Mouse (Mus musculus) small intestine, adult 2 months (tissue): ENCODE data around the gene Cmtm6. TPM values are rescaled to one million over a fixed set of nuclear protein-coding genes. Genes with fewer than 3 reads are reported as not detected.

Experiments
- H3K27ac ChIP-seq: fragments of 200-500 bp; 2 replicates; pipeline ENCODE4 v1.5.1; 2012; ENCODE audit warnings: low read depth, low read length, control low read depth, inconsistent platforms; ENCODE audit not compliant: insufficient read depth
- H3K27me3 ChIP-seq: fragments of 200-500 bp; 2 replicates; pipeline ENCODE4 v1.6.1; 2012; ENCODE audit warnings: mild to moderate bottlenecking, moderate library complexity, low read length, inconsistent platforms; ENCODE audit not compliant: control insufficient read depth, insufficient read depth
- H3K36me3 ChIP-seq: fragments of 200-500 bp; 2 replicates; pipeline ENCODE4 v1.6.1; 2012; ENCODE audit warnings: mild to moderate bottlenecking, low read length, control low read depth, inconsistent platforms; ENCODE audit not compliant: control insufficient read depth, insufficient read depth
- H3K4me1 ChIP-seq: fragments of 200-500 bp; 2 replicates; pipeline ENCODE4 v1.6.1; 2012; ENCODE audit warnings: low read length, inconsistent platforms, mixed read lengths; ENCODE audit not compliant: control insufficient read depth, insufficient read depth, insufficient read length
- H3K4me3 ChIP-seq: fragments of 200-500 bp; 2 replicates; pipeline ENCODE4 v1.5.1; 2012; ENCODE audit warnings: low read depth, mild to moderate bottlenecking, control low read depth, inconsistent platforms, low read length, moderate library complexity
- CTCF ChIP-seq: fragments of 200-500 bp; IDR thresholded peaks from 2 replicates; pipeline ENCODE4 v1.5.1; 2012; ENCODE audit warnings: low read depth, mild to moderate bottlenecking, control low read depth, inconsistent platforms, low read length, moderate library complexity, mixed read lengths; ENCODE audit not compliant: insufficient replicate concordance, insufficient read length; ENCODE audit errors: extremely low read depth
- POLR2A ChIP-seq: fragments of 200-500 bp; IDR thresholded peaks from 2 replicates; pipeline ENCODE4 v1.6.1; 2012; ENCODE audit warnings: low read depth, mild to moderate bottlenecking, control low read depth, inconsistent platforms, low read length, moderate library complexity
- WGBS: fragments of 180-500 bp; shearing (Covaris S2); methylation state at CpG from one replicate; pipeline ENCODE4 v1.1.7; 2018; 5-methylcytosine and 5-hydroxymethylcytosine counted together
- polyA plus RNA-seq: library from polyadenylated mRNA; depleted of rRNA; stranded (reverse); fragments of >200 nt; gene quantifications from 2 replicates; pipeline ENCODE4 v1.2.3, GENCODE M21; 2012

The Cmtm6 gene
- polyA plus RNA-seq, 1 experiment, result 46.1 TPM

GRCm38 (mm10) chr9:114787134-114787533, 56.2 kb downstream of the Cmtm6 start:
- H3K27ac ChIP-seq, result no peak overlapping the region
- 88% methylated on average over 5 of the region's 5 CpGs for WGBS

GRCm38 (mm10) chr9:114787716-114788115, 56.8 kb downstream of the Cmtm6 start:
- H3K27ac ChIP-seq, result no peak overlapping the region
- H3K4me3 ChIP-seq, result no peak overlapping the region
- whole genome bisulfite sequencing, result 77% methylated on average over 7 of the region's 7 CpGs
- no peaks in the 10 kb centered on the region for H3K36me3 ChIP-seq
- peaks cover 2% of the 10 kb centered on the region; the same call in 1 of the 2 replicates for H3K4me1 ChIP-seq
- no peaks in the 10 kb centered on the region for H3K27me3 ChIP-seq
- TF ChIP-seq POLR2A (no peak), CTCF (no peak)

More at GRCm38 (mm10) chr9:114787134-114787533, 56.2 kb downstream of the Cmtm6 start:
- TF ChIP-seq CTCF (no peak), POLR2A (no peak)
- no peaks in the 10 kb centered on the region for H3K36me3 ChIP-seq
- H3K27me3 ChIP-seq, result no peaks in the 10 kb centered on the region
- H3K4me1 ChIP-seq, result peaks cover 2% of the 10 kb centered on the region; the same call in 1 of the 2 replicates
- H3K4me3 ChIP-seq, result no peak overlapping the region

GRCm38 (mm10) chr9:114788697-114789096, 57.8 kb downstream of the Cmtm6 start:
- no peaks in the 10 kb centered on the region for H3K36me3 ChIP-seq
- H3K27me3 ChIP-seq, result no peaks in the 10 kb centered on the region
- H3K4me3 ChIP-seq, result no peak overlapping the region
- no peak overlapping the region for H3K27ac ChIP-seq
- H3K4me1 ChIP-seq, result peaks cover 2% of the 10 kb centered on the region; the same call in 1 of the 2 replicates
- WGBS, result 81% methylated on average over 8 of the region's 8 CpGs
- TF ChIP-seq CTCF, result no peak
- TF ChIP-seq POLR2A, result no peak

GRCm38 (mm10) chr9:114789557-114789956, 58.6 kb downstream of the Cmtm6 start:
- TF ChIP-seq POLR2A (no peak), CTCF (no peak)
- peaks cover 2% of the 10 kb centered on the region for H3K4me1 ChIP-seq
- no peak overlapping the region for H3K27ac ChIP-seq
- no peaks in the 10 kb centered on the region for H3K36me3 ChIP-seq
- H3K4me3 ChIP-seq, result no peak overlapping the region
- 57% methylated on average over 7 of the region's 7 CpGs for WGBS
- no peaks in the 10 kb centered on the region for H3K27me3 ChIP-seq

- Histone ChIP-seq H3K4me1 (peaks cover 2% of the 10 kb centered on the region), H3K27ac (no peak overlapping the region), H3K27me3 (no peaks in the 10 kb centered on the region), H3K36me3 (no peaks in the 10 kb centered on the region), H3K4me3 (no peak overlapping the region)
- WGBS, result 77% methylated on average over 8 of the region's 8 CpGs
- no peak for TF ChIP-seq POLR2A
- no peak for TF ChIP-seq CTCF
Measured at GRCm38 (mm10) chr9:114789989-114790388, 59.1 kb downstream of the Cmtm6 start.

GRCm38 (mm10) chr9:114793764-114794295, 62.9 kb downstream of the Cmtm6 start:
- Histone ChIP-seq H3K4me1 (no peaks in the 10 kb centered on the region; the same call in 1 of the 2 replicates), H3K36me3 (no peaks in the 10 kb centered on the region), H3K27me3 (no peaks in the 10 kb centered on the region), H3K27ac (no peak overlapping the region), H3K4me3 (no peak overlapping the region)
- 84% methylated on average over 9 of the region's 9 CpGs for WGBS
- TF ChIP-seq CTCF (no peak), POLR2A (no peak)

- 43% methylated on average over 4 of the region's 4 CpGs for WGBS
- no peak overlapping the region for H3K4me3 ChIP-seq
- no peaks in the 10 kb centered on the region; the same call in 1 of the 2 replicates for H3K4me1 ChIP-seq
- no peak overlapping the region for H3K27ac ChIP-seq
- H3K27me3 ChIP-seq, result no peaks in the 10 kb centered on the region
- no peaks in the 10 kb centered on the region for H3K36me3 ChIP-seq
- no peak for TF ChIP-seq POLR2A
- no peak for TF ChIP-seq CTCF
Measured at GRCm38 (mm10) chr9:114794491-114794890, 63.6 kb downstream of the Cmtm6 start.

- no peaks in the 10 kb centered on the region for H3K27me3 ChIP-seq
- no peaks in the 10 kb centered on the region; the same call in 1 of the 2 replicates for H3K4me1 ChIP-seq
- H3K36me3 ChIP-seq, result no peaks in the 10 kb centered on the region
- H3K4me3 ChIP-seq, result no peak overlapping the region
- no peak for TF ChIP-seq CTCF
- TF ChIP-seq POLR2A, result no peak
- H3K27ac ChIP-seq, result no peak overlapping the region
- 75% methylated on average over 11 of the region's 11 CpGs for WGBS
Measured at GRCm38 (mm10) chr9:114796473-114797050, 65.6 kb downstream of the Cmtm6 start.
